Mouse (Mus musculus) layer of hippocampus, postnatal 14 days (tissue): Measurements from ENCODE around the gene Tmem97. TPM values are rescaled to one million over a fixed set of nuclear protein-coding genes. Genes with fewer than 3 reads are reported as not detected.

Source experiments
- DNase-seq, 2 experiments: peaks; one replicate each; pipeline ENCODE4 v3.0.0; 2021 to 2022; ENCODE audit warnings: low spot score in 2 of 2, mixed read lengths in 1 of 2
- total RNA-seq, 2 experiments: library from RNA; stranded (reverse); gene quantifications; 2 replicates each; pipeline ENCODE4 v1.2.3; 2021

The Tmem97 gene
- total RNA-seq, 2 experiments from 2014 or later = 13.3 to 19.0 TPM

DNA sequence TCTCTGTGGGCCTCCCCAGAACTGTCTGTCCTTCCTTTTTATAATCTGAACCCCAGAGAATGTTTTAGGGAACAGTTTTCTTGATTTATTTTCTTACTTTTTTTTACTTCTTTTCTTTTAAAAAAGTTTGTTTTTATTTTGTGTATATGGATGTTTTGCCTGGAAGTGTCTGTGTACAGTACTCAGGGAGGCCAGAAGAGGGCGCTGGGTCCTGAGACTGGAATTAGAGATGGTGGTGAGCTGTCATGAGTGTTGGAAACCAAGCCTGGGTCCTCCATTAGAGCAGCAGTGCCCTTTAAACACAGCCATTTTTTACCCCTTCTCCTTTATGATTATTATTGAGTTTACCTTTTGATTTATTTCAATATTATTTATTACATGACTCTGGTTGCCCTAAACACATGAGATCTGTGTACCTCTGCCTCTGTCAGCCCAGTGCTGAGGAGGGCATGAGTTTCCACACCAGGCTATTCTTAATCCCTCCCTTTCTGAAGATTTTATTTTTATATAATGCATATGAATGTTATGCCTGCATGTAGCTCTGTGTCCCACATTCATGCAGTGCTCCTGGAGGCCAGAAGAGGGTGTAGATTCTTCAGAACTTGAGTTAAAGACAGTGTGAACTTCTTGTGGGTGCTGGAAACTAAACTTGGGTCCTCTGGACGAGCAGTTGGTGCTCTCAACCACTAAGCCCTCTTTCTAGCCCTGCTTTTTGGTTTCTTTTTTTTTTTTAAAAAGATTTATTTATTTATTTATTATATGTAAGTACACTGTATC is 34.8 kb downstream of the Tmem97 start:
- DNase-seq = no peak

DNA sequence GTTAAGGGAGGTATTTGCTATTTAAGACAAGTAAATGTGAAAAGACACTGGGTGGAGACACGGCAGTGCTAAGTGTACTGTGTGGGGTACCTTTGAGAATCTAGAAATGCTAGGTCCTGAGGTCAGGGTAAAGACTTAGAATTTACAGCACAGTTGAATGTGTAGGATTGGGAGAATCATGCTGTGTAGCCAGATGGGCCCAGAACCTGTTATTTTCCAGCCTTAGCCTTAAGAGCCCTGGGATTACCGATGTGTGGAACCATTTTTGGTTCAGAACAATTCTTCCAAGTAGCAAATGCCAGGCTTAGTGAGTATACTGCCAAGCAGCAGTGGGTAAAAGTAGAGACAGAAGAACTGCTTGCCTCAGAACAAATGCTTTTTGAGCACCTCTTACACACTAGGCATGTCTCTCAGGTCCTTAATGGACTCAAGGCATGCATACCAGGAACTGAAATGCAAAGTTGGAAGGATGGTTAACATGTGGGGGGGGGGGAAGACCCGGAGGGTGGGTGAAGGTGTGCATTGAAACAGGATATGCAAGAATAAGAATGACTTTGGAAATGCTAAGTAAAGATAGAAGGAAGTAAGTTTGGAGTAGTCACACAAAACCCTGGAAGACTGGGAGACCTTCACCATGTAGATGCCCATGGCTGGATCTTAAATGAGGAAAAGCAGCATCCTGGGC is 37.3 kb downstream of the Tmem97 start:
- DNase-seq = no peak

DNA sequence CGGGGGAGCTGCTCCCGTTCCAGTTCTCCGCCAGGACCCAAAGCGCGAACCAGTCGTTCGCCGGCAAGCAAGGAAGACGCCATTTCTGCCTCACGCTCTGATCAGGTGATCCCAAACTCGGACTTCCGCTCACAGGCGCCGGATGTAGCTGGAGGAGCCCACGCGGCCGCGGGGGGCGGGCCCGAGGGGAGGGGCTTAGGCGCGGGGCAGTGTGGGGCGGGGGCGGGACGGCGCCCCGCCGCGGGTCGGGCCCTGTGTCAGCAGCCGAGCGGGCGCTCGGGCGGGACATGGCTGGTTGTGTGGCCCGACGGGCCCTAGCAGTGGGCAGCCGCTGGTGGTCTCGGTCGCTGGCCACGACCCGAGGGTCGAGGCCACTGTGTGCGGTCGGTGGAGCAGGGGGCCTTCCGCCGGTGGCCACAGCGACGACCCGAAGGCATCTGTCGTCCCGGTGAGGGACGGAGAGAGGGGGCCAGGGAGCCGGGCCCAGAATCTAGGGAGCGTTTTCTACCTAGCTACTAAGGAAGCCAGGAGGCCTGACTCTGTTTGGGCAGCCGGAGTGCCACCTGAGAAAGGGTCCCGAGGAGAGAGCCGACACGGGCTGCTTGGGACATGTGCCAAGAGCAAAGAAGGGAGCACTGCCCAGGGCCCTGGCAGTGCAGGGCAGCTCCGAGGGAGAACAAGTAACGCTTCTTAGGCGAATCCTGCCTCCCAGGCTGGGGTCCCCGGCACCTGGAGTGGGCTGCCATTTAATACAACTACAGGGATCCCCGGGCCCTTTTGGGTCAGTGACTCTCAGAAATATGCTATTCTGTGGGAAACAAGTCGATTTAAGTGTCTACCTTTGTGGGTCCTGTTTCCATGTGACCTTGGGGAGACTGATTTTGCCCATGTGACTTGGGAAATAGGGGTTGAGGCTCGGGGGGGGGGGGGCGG is 38.3 kb downstream of the Tmem97 start, which contains the start of the genes Tmem199 and Poldip2:
TSS of gene Tmem199 (minus strand) at position 148 of the 933 bp plus-strand sequence.
TSS of gene Poldip2 (plus strand) at position 169 of the 933 bp plus-strand sequence.
- peak; percentile 82 to 93 for DNase-seq

DNA sequence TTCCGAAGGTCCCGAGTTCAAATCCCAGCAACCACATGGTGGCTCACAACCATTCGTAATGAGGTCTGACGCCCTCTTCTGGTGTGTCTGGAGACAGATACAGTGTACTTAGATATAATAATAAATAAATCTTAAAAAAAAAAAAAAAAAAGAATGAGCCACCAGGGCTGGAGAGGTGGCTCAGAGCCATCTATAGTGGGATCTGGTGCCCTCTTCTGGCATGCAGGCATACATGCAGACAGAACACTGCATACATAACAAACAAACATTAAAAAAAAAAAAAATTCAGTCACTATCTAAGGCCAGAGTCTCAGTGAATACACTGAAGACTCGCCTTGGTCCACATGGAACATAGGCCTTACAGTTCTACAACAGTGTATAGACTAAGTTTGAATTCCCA is 41.4 kb downstream of the Tmem97 start:
- no peak for DNase-seq

DNA sequence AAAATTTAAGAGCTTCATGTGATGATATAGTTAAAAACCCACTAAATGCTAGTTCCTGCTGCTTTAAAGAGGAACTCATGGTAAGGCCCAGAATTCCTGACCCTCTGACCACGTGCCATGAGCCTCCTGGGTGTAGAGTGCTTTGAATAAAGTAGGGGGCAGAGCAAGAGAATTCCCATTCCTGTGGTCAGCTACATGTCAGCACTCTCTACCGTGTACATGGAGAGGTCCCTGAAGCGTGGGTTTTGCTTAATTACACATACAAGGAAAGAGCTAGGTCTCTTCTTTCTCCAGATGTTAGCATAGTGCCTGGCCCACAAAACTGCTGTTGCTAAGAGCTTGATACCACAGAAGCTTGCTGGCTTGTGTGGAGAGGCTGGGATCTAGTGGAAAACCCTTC is 45.1 kb downstream of the Tmem97 start:
- no peak for DNase-seq

DNA sequence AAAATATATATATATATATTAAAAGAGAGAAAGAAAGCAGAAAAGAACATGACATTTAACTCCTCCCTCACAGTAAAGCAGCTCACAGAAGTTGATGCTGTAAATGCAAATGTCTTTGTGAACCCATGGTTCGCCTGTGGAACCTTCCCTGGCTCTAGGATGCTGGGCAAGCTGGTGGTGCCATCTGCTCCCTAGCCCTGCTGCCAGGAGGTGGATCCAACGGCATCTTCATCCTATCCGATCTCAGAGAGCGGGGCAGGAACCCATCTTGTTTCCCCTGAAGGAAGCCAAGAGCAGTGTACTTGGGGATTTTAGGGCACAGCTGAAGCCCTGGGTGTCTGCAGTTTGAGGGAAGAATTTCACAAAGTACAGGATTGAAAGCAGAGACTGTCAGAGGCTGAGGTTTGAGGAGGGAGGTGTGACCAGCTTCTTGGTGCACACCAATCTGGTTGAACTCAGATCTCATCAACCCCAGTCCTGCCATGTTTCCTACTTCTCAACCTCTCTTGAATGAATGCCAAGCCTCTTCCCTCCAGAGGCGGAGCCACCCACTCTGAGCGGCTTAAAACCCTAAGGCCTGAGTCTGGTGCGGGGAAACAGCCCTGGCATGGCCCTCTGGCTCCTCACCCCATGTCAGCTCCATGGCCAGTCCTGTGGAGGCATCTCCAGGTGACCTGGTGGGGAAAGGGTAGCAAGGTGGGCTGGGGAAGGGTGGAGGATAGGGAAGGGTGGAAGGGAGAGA is 47.5 kb downstream of the Tmem97 start, which contains the start of gene Sebox:
TSS of gene Sebox (plus strand) at position 539 of the 742 bp plus-strand sequence.
- DNase-seq = peak; percentile 42 to 76

DNA sequence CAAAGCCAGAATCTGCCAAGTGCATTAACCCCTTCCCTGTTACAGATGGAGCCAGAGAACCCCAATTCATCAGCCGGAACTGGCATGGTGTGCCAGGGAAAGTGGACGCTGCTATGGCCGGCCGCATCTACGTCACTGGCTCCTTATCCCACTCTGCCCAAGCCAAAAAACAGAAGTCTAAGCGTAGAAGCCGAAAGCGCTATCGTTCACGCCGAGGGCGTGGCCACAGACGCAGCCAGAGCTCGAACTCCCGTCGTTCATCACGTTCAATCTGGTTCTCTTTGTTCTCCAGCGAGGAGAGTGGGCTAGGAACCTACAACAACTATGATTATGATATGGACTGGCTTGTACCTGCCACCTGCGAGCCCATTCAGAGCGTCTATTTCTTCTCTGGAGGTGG is 49.0 kb downstream of the Tmem97 start:
- no peak for DNase-seq

DNA sequence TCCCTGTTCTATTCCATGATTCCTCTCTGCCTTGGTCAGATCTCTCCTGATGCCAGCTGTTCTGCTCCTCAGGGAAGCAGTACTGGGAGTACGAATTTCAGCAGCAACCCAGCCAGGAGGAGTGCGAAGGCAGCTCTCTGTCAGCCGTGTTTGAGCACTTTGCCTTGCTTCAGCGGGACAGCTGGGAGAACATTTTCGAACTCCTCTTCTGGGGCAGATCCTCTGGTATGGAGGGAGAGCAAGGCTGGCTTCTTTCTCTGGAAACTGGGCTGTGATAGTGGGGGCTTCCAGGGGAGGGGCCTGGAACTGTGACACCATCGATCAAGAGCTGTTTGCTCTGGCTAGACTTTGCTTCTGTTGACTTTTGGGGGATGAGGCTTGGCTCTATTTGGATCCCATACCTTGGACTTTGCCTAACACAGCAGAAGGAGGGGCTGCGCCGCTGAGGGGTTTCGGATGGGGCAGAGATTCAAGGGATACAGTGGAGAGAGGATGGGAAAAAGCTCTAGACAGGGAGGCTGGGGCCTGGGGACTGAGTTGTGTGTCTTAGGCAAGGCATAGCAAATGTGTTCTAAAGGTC is 49.9 kb downstream of the Tmem97 start:
- no peak for DNase-seq

DNA sequence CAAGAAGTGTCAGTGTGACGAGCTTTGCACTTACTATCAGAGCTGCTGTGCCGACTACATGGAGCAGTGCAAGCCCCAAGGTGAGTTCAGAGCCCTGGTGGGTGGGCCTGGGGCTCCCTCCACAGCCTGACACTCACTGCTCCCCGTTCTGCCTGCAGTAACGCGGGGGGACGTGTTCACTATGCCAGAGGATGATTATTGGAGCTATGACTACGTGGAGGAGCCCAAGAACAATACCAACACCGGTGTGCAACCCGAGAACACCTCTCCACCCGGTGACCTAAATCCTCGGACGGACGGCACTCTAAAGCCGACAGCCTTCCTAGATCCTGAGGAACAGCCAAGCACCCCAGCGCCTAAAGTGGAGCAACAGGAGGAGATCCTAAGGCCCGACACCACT is 51.0 kb downstream of the Tmem97 start:
- no peak for DNase-seq

DNA sequence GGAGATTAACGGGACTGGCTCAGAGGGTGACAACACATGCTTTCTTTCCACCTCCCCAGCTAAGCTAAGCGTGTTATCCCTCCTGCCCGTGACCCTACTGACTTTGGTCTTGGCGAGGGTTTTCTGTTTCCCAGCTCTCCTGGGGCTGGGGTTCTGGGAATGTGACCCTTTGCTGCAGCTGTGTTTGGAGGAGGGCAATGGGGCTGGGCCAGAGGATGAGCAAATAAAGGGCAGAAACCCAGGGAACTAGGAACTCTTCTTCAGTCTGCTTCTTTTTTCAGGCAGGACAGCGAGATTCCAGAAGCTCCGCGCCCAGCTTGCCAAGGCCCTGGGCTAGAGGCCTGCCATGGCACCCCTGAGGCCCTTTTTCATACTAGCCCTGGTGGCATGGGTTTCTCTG is 51.6 kb downstream of the Tmem97 start, which contains the start of gene Vtn:
TSS of gene Vtn (plus strand) at position 88 of the 400 bp plus-strand sequence.
- no peak for DNase-seq

DNA sequence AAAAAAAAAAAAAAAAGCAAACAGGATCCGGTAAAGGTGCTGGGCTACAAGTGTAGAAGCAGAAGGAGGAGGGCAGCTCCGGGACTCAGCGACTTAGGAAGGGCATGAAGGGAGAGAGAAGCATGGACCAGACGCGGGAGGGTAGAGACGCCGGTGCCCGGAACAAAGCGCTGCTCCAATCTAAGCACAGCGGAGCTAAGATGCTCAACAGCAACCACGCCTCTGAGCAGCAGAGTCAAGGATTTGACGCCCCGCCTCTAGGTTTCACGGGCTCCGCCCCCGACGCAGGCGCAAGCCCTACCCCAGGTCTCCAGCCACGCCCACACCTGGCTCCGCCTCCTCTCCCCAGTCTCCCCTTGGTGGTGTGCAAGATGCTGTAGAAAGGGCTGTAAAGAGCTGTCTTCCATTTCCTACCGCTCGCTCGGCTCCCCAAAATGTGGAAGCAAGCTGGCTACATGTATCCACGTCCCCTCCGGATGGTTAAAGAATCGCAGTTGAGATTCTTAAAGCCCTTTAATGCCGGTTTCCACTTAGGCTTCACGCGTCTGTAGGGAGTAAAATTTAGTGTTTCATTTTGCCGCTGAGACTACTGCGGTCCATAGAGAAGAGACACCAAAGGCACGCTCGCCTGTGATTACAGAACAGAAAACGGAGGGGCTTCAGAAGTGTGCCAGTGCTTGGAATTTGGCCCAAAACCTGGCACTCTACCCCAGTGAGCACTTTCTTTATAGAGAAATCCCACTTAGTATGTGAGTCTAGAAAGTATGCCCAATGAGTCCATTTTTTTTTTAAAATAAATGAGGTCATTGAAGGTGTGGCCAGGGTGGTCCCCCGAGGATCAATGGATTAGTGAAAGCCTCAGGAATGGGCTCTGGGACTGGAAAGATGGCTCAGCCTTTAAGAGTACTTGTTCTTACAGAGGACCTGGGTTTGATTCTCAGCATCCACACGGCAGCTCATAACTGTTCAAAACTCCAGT is 52.7 kb downstream of the Tmem97 start, which contains the start of gene Sarm1:
TSS of gene Sarm1 (minus strand) at position 211 of the 979 bp plus-strand sequence.
- DNase-seq = peak; percentile 93 to 96

DNA sequence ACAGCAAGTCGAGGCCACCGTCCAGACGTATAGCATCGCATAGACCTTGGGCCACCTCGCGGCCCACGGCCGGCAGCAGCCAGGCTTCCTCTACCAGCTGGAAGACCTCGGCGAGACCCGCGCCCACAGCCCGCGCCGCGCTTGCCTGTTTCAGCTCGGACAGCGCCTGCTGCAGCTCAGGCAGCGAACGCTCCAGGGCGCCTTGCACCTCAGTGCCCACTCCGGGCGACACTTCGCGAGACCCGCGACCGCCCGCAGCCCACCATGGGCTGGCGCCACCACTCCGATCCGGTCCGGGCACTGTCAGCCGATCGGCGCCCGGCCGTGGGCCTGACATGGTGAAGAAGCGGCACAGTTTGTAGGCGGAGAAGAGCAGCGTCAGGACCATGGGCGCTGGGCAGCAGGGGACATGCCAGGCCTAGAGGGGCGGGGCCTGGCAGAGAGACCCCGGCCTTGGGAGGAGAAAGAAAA is 53.5 kb downstream of the Tmem97 start:
- DNase-seq = peak; percentile 43 to 61

DNA sequence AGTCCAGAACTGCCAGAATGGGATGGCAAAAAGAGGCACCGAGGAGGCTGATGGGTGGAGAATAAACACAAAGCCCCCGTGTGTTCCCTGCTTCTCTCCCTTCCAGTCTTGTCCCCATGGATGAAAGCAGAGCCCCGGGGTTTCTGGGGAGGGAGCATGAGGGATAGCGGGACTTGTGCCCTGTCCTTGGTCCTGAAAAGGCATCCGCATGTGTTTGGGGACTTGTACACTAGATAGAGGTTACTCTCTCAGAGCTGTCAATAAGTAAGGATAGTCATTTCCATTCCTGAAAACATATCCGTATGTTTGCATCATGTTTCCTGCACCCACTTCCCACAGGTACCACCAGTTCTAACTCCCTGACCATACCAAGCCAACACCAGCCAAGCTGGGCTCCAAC is 54.7 kb downstream of the Tmem97 start:
- no peak for DNase-seq

Other genes with a start within 250 kb of the Tmem97 start
- gene Spag5, start 249.2 kb downstream of the Tmem97 start, total RNA-seq = 1 to 10 TPM; 5.0 to 6.6 TPM
- 100 to 1,000 TPM; 663 to 756 TPM for gene Aldoc, start 227.8 kb downstream of the Tmem97 start, total RNA-seq
- 10 to 100 TPM; 70.8 to 76.7 TPM for gene Pigs, start 222.4 kb downstream of the Tmem97 start, total RNA-seq
- gene Unc119, start 207.3 kb downstream of the Tmem97 start, total RNA-seq = 10 to 100 TPM; 27.6 to 32.2 TPM
- gene Foxn1, start 164.2 kb downstream of the Tmem97 start, total RNA-seq = not detected
- not detected for gene Slc13a2, start 128.6 kb downstream of the Tmem97 start, total RNA-seq
- 1 to 10 TPM; 9.6 to 9.8 TPM for gene Slc46a1, start 85.1 kb downstream of the Tmem97 start, total RNA-seq
- gene Sarm1, start 53.0 kb downstream of the Tmem97 start, total RNA-seq = 10 to 100 TPM; 51.0 to 53.2 TPM
- 10 to 100 TPM; 65.7 to 71.5 TPM for gene Vtn, start 51.7 kb downstream of the Tmem97 start, total RNA-seq
- 1 to 10 TPM; 3.9 to 4.5 TPM for gene Sebox, start 47.3 kb downstream of the Tmem97 start, total RNA-seq
- gene Tmem199, start 38.6 kb downstream of the Tmem97 start, total RNA-seq = 10 to 100 TPM; 36.0 to 40.7 TPM
- 100 to 1,000 TPM; 118 to 120 TPM for gene Poldip2, start 38.6 kb downstream of the Tmem97 start, total RNA-seq
- gene Tnfaip1, start 14.4 kb downstream of the Tmem97 start, total RNA-seq = 10 to 100 TPM; 38.1 to 40.9 TPM
- 10 to 100 TPM; 73.7 to 79.8 TPM for gene Ift20, start 14.4 kb downstream of the Tmem97 start, total RNA-seq
- gene Nlk, start 146.6 kb upstream of the Tmem97 start, total RNA-seq = 10 to 100 TPM; 38.3 to 41.4 TPM
- gene Ccnq, start 201.0 kb upstream of the Tmem97 start, total RNA-seq = 10 to 100 TPM; 17.4 to 18.4 TPM